Mouse (Mus musculus) C2C12 (cell line): ENCODE results near the gene Pnrc1.

Experiments
- CEBPB ChIP-seq: IDR thresholded peaks from one replicate; pipeline ENCODE4 v1.6.1; 2011; ENCODE audit warnings: low read depth, mild to moderate bottlenecking, control low read depth, moderate library complexity
- CTCF ChIP-seq: IDR thresholded peaks from one replicate; pipeline ENCODE4 v1.5.1; 2011; ENCODE audit not compliant: control insufficient read depth, insufficient read depth, insufficient read length
- USF1 ChIP-seq: IDR thresholded peaks from one replicate; pipeline ENCODE4 v1.6.1; 2011; ENCODE audit warnings: low read depth, mild to moderate bottlenecking, control low read depth, moderate library complexity

DNA sequence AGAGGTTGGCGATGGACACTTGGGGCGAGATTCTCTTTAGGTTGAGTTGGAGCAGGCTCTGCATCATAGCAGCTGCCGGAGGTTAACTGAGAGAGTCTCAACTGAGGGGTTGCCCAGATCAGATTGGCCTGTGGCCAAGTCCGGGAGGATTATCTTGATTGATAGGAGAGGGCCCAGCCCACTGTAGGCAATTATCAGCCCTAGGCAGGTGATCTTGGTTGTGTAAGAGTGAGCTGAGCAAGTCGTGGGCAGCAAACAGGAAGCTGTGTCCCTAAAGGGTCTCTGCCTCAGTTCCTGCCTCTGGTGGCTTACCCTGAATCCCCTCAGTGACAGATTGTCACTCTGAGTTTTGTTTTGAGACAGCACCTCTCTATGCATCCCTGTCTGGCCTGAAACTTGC is 47.4 kb downstream of the Pnrc1 start:
- TF ChIP-seq CTCF (no peak), USF1 (no peak), CEBPB (no peak)
